Mouse (Mus musculus): ENCODE data around the gene Fbxl21.

GRCm38 (mm10) chr13:56563075-56563474 lies 40.8 kb downstream of the Fbxl21 start:
- TF ChIP-seq CTCF (IDR thresholded peaks at IDR 0.05; ENCODE audit: insufficient read depth, low read length) (peak; percentile 83), POLR2A (IDR thresholded peaks at IDR 0.05; ENCODE audit: borderline replicate concordance, extremely low read depth, low read depth, low read length) (no peak)

All from lung, adult 2 months (tissue).